Mouse (Mus musculus) hindlimb bud, embryonic 11.5 days (tissue): ENCODE measurements around the gene Cnot6.

Source experiments
- DNase-seq: peaks from one replicate; pipeline ENCODE4 v3.0.0-alpha.2; 2012; ENCODE audit warnings: low read depth, low spot score; ENCODE audit errors: extremely low spot score

The Cnot6 gene

DNA sequence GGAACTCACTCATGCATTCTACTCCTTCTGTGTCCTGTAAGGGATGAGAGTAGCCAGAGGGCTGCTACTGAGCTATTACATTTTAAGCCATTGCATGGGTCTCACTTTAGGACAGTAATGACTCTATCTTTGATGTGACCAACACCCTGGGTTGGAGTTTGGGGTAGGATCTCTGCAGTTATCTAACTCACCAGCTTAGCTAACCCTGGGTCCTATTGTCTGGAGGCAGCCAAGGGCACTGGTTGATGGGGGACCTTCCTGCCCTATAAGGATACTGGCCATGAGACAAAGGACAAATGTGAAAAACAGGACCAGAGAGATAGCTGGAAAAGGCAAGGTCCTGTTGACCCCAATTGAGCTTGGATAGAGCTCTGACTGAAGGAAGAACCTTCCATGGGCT lies 57.0 kb downstream of the Cnot6 start:
- DNase-seq, result no peak

DNA sequence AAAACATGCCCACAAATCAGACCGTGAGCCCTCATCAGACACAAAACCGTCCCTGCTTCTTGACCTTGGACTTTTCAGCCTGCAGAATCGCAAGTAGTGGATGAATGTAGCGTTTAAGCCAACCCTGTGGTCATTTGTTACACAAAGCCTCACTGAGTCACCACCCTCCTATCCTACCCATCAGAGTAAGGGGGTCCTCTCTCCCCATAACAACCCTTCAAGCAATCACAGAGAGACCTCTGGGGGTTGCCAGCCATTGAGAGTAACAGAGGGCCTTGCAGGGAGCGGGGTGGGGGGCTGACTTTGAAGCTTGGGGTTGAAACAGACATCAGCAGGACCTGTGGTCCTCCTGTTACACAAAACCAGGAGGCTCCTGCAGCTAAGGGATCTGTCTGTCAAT lies 57.9 kb downstream of the Cnot6 start:
- DNase-seq, result no peak

DNA sequence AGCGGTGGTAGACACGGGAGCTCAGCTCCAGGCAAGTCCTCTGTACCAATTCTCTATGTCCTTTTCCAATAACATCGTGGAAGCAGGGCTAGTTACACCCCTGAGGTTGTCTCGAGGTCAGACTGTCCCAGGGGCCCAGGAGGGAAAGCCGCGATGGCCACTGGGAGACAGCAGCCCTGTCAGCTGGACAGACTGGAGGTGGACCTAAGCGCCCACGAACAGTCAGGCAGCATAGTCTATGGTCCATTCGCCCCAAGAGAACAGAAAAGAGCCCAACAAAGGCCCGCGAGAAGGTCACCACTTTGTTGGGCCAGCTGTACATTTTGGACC lies 59.5 kb downstream of the Cnot6 start:
- no peak for DNase-seq

DNA sequence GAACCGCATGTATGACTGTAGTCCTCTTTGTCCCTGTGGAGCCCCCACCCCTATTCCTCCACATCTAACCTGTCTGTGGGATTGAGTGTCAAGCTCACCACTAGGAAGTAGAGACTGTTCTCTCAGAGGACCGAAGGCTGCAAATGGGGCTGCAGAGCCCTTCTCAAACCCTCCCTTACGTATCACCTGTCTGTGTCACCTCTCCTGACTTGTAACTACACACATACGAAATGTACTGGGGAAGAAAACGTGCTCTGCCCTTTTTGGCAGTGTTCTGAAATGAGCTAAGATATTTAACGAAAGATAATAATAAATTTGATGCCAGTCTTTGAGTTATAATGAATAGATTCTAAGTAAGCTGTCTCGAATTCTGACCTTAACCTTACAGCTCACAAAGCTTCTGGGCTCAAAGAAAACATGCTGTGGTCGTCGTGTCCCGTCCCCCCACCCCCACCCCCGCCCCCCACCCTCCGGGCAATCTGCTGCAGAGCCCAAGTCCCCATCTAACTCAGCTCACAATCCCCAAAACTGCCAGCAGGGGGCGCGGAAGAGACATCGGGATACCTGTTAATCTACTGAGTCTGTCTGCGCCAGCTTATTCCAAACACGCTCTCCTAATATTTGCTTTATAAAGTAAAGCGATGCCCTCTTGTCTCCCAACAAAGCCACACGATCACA lies 60.0 kb downstream of the Cnot6 start:
- peak; percentile 33 for DNase-seq

DNA sequence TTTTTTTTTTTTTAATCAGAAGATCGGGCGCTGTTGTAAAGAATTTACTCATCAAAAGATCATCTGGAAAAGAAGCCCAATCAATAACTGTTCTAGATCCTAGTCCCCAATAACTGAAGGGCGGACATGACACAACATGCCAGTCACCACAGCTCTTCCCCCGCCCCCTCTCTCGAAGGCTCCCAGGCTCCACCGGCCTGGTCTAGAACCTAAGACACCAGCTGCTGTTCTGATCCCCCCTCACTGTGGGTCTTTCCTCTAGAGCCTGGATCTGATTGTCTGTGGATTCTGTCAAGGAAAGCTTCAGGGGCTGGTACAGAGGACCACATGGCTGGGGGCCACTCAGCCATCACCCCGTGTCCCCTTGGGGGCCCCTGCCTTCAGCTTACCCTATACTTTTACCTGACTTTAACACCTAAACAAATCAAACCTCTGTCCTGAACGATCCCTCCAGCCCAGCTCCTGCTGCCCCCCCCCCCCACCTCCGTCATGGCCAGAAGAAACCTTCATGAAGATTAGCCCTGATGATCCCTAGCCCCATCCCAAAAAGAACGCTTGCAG lies 60.7 kb downstream of the Cnot6 start:
- DNase-seq, result no peak

DNA sequence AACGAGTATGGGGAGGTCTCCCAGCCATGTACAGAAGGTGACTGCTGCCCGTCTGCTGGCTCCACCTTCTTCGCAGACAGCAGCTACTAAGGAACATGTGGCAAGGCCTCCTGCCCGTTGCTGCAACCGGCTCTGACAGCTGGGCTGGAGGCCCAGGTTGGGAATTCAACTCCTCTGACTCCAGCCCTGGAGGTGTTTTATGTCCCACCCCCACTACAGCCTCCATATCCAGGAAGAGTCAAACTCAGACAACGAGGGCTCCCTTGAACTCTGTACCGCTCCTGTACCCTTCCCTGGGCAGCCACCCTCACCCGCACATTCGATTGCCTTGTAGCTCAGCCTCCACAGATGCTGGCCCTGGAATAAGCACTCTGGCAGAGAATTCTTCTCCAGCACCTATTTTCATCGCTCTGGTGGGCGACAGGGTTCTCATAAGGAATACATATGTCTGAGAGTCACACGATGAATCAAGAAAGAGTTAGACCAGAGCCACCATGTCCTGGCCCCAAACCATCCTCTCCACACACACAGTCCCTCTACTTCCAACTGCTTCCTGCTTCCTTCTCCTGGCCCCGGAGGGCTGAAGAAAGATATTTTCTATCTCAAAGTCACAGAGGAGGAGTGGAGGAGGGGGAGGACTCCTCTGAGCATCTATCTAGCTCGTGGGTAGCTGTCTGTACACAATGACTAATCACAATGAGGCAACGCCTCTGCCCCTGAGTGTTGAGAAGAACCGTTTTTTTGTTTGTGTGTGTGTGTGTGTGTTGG lies 61.3 kb downstream of the Cnot6 start:
- DNase-seq, result no peak

DNA sequence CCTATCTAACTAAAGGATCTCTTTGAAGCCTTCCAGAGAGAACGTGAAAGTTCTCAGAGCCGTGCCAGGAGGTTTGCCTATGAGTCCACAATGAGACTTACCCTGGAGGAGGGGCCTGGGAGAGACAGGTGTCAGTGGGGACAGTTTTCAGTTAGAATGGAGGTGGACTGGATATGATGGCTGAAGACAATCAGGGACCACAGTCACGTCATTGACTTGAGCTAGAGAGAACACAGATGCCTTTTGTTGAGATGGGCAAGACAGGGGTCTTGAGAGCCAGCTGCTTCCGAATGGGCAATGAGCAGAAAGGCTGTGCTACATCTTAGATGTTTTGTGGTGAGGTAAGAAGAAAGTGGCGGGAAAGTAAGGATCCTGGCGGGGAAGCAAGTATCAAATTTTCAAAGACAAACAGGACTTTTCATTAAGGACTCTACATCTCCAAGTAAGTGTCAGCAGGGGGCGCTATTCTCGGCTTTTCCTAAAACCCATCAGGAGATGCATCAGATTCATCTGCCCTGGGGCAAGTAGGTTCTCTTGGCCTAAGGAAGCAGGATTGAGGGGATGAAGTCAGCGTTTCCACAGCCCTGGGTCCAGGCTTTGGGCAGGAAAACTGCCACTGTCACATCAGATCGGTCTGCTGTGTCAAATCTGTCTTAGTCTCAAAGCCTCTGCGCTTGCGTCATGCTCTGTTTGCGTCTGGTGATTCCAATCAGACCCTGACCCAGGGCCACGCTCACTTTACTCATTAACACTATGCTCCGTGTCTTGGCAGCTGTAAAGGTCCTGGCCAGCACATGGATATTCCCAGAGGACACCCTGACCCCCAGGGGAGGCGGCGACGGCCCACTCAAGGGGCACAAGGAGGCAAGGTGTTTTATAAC lies 62.2 kb downstream of the Cnot6 start:
- no peak for DNase-seq

DNA sequence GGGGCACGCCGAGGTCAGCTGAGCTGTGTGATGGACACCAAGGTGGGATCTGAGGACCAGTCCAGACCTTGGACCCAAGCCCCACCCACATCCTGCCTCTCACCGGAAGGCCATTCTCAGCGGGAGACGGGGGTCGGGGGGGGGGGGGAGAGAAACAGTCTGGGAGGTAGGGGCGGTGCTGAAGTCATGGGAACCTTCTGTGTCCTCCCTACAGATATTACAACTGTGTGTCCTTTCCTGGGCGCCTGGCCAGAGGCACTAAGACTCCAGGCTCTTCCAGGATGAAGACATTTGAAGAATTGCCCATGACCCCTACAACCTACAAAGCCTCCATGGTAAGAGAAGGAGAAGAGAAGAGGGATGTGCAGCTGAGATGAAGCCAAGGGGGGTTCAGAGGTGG lies 66.8 kb downstream of the Cnot6 start:
- DNase-seq, result no peak

DNA sequence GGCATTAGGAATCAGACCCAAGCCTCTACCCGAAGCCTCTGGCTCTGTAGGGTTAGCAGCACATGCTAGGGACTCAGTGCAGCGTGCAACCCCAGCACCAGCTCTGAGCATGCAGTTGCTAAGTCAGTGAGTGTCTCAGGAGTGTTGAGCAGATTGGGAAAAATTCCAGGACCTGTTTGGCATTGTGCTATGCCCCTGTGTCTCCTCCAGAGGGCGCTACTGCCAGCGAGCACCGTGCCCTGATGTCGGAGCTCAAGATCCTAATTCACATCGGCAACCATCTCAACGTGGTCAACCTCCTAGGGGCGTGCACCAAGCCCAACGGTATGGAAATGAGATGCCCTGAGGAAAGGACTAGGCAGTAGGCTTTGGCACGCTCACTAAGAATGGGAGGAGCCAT lies 76.1 kb downstream of the Cnot6 start:
- DNase-seq, result no peak

DNA sequence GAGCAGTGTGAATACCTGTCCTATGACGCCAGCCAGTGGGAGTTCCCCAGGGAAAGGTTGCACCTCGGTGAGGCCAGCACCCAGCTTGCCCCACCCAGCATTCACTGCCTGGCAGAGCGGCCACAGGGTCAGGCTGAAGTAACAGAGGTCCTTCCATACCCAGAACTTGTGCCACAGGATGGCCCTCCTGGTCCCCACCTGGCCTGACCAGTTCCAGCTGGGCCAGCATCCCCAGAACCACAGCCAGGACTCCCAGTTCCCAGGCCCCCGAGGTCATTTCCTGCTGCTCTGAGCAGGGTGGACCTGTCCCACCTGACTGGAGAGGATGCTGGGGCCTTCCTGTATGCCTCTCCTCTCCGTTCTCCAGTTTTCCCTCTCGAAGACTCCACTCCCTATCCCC lies 76.9 kb downstream of the Cnot6 start:
- no peak for DNase-seq

DNA sequence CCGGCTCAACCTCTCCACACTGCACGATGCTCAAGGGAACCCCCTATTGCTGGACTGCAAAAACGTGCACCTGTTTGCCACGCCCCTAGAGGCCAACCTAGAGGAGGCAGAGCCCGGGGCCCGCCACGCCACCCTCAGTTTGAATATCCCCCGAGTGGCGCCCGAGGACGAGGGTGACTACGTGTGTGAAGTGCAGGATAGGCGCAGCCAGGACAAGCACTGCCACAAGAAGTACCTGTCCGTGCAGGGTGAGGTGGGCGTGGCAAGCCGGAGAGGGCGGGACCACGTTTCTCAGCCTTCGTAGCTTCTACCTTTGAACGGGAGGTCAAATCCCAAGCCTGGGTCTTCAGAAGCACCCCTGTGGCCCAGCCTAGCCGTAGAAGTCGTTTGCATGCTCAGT lies 78.4 kb downstream of the Cnot6 start:
- no peak for DNase-seq

DNA sequence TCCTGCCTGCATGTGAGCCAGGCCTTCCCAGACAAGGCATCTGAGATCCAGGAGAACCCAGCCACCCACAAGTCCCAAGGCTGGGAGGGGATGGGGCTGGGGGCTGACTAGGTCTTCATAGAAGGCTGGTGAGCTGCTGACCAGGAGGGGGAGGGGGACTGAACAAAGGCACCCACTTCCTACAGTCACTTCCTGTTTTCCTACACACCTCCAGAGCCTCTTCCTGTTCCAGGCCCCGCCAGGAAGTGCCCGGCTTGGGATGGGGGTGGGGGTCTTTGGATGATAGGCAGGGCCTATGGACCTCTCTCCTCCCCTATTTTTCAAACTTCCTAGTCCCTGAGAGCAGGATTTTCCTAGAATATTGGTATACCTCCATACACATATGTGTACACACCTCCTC lies 80.3 kb downstream of the Cnot6 start:
- no peak for DNase-seq

DNA sequence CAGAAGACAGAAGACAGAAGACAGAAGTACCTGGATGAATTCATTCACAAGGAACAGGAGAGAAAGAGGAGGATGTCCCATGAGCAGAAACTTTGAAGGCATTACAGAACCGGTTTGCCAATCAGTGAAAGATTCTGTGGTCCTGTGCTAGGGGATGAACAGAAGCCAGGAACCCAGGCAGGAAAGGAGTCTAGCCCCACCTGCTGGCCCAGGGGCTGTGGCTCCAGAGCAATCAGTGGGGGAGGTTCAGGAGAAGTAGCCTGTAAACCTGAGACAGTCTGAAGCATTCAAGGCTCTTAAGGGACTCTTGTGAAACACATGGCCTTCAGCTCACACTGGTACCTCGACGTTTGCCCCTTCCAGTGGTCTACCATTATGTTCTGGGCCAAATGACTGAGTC lies 81.4 kb downstream of the Cnot6 start:
- DNase-seq, result no peak

DNA sequence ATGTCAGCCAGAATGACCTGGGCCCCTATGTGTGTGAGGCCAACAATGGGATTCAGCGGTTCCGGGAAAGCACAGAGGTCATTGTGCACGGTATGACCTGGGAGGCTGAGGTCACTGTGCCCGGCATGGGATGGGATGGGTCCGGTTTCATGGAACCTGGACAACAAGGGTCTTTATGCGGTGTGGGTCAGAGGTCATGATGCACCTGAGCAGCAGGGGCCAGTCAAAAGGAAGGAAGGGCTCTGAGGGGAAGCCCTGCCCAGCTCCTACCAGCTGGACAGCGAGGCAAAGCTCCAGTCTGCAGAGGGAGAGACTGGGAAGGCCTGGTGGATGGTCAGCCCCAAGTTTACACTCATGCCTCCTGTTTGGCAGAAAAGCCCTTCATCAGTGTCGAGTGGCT lies 85.8 kb downstream of the Cnot6 start:
- DNase-seq, result no peak

DNA sequence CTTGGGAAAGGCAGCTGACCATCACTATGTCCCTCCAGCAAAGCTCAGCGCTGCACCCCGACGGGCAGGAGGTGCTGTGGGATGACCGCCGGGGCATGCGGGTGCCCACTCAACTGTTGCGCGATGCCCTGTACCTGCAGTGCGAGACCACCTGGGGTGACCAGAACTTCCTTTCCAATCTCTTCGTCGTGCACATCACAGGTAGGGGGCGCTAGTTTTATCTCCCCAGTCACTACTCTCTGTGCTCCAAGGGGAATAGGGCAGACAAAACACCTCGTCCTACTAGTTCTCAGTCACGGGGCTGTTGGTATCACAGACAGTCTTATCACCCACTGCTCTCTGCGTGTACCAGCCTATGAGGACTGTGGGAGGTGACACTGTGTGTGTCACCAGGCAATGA lies 86.7 kb downstream of the Cnot6 start:
- DNase-seq, result no peak

DNA sequence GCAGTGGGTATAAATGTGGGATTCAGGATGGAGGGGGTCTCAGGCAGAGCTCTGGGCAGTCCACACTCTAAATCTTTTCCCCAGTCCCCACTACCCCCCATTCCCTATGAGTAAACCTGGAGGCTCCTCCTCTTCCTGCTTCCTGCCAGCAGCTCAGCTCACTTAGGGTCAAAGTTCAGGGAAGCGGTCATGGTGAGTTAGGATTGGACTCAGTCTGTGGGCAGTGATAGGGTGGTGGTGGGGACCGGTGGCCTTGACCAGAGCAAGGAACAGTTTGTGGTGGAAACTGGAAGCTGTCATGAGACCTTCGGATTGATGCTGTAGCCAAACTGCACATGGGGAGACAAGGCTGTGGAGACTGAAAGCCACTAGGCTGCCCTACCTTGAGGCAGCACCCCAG lies 88.4 kb downstream of the Cnot6 start:
- DNase-seq, result no peak

DNA sequence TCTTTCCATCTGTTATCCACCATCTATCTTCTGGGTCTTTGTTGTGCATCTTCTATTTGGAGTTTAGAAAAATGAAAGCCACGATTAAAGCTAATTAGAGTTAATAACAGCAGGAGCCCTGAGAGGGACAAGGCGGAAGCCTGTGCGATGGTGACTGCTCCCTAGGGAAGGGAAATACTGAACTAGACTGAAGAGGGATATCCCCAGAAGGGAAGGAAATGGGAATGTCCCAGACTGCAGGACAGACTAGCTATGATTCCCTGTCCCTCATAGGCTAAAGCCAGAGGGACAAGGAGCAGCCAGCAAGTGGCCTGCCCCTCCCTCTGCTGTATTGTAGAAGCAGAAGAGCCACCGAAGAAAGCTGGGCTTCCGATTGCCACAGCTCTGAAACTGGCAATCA lies 90.6 kb downstream of the Cnot6 start:
- DNase-seq, result no peak
